Mouse (Mus musculus): ENCODE measurements around the gene Foxj2.

Foxj2 gene

DNA sequence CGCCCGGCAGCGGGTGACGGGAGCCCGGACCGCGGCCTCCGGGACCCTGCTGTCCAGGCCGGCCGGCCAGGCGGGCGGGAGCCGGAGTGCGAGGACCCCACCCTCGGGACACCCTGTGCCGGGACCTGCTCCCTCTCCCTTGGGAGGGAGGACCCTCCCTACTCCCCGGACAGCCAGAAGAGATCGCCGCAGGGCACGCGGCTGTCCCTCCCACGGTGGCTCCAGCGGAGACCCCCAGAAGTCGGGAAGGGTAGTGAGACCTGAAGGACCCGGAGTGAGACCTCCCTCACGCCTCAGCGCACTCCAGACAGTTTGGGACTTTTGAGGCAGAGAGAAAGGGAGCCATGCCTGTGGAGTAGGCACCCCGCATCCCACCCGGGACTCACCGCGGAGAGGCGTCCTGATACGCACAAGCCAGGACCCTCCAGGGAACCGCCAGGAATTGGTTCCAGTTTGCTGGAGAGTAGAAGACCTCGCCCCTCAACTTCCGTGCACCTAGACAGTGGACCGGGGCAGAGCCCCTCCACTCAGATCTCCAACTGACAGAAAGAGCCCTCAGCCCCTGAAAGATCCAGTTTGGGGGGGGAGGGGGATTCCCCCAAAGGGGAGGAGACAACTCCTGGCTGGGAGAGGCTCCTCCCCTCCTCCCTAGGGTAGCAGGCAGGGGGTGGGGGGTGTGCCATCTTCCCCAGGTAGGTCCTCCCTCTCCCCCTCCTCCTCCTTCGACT lies 521 bp downstream of the Foxj2 start:
- DNase-seq = peak; percentile 62

DNA sequence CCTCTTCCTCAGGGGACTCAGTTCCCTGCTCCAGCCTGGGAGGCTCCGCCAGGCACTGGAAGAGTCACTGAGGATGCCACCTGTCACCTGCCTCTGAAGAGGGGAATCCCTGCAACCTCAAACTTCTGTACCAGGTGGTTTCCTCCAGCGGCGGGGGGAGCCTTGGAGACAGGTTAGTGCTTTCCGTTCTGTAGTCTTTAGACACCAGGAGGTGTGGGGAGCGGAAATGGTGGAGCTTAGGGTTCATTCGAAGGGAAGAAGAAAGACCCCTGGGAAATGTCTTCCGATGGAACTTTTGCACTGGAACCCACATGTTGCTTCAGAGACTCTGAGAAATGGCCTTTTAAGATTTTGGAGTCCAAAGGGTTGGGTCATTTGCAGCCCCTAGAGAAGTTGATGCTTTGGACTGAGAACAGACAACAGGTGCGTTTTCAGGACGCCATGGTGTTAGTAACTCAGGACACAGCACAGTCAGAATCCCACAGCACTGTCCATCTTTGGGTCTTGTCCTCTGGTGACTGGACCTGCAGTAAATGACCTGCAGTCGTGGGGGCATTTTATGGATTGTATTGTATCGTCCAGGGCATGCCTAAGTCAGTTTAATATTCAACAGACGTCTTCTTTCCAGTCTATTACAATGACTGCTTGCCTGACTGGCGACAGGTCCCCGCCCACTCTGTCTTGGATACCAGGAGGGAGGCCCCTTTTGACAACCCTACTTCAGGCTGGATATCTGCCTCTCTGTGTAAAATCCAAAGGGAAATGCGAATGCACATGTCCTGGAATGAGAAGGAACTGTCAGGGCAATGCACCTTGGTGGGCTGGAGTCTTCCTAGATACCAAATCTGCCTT lies 1.3 kb downstream of the Foxj2 start:
- DNase-seq = no peak

DNA sequence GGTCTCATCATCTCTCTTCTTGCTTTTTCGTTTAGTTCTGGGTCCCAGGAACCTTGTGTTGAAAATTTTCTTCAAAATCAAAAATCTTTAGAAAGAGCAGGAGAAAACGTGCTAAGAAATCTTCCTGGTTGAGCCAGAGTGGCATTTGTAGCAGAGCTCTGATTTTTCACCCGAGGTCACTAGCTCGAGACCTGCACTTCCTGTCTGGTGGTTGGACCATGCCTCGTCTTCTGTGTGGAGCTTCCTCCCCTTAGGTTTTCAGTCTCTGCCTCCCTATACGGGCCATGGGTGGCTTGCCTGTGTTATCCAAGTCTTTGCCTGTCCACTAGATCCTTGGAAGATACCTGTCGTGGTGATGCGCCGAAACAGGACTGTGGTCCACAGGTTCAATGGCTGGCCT lies 2.1 kb downstream of the Foxj2 start:
- DNase-seq = no peak

DNA sequence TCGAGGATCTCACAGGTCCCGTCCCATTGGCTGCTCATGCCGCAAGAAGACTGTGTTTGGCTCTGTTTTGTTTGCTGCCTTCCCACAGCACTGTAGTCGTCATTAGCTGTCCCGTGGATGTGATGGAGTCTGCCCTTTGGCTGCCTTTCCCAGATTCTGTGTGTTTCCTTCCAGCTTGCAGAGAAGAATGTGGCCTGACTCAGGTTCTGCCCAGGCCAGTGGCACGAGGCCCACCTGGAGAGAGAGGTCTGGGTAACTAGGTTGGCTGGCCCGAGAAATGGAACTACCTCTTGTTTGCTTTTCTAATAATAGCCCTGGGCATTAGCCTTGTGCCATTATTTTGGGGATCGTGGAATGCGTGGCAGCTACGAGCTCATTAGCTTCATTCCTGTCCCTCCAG lies 4.4 kb downstream of the Foxj2 start:
- no peak for DNase-seq

DNA sequence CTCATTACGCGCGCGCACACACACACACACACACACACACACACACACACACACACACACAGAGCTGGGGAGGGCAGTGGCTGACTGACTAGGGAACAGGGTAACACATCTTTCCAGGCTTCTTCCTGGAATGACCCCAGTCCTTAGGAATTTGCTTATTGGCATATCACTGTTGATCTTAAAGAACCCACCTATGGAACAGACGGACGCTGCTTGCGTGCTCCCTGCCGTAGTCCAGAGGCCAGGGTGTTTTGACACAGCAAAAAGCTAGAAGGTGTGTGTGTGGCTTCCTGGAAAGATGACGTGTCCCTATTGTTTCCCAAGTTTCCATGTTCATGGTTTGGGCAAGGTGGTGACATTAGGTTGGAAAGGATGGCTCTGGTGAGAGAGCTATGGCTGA lies 5.5 kb downstream of the Foxj2 start:
- DNase-seq = no peak

DNA sequence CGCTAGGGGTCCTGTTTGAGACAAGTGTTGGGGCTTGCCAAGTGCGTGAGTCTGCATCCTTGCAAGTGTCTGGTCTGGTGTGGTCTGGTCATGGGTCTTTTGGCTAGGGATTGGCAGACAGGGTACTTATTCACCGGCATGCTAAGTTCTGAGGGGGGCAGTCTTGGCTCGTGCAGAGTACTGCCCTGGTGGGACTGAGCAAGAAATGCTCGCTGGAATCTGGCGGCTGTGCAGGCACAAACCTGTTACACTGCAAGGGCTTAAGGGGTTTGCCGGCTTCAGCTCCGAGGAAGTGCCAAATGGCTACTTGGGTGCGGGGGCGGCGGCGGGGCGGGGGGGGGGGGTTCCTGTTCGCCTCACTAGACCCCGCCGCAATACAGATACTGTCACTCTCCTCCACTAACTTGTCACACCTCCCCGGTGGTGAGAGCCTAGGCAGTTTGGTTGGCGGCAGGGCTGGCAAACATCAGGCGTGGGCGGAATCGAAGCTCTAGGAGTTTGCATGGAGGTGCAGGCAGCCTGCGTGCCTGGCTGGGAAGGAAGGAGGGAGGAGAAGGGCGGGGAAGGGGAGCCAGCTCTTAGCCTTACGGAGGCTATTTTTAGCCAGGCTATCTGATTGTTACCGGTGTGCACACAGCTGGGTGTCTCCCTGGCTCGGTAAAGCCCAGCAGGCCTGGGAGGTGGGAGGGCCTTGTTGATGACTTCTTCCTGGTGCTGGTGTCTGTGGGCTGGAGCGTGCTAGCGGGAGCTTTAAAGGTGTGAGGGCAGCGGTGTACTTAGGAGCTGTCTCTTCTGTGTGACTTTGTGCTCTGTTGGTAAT lies 6.4 kb downstream of the Foxj2 start:
- peak; percentile 72 for DNase-seq

DNA sequence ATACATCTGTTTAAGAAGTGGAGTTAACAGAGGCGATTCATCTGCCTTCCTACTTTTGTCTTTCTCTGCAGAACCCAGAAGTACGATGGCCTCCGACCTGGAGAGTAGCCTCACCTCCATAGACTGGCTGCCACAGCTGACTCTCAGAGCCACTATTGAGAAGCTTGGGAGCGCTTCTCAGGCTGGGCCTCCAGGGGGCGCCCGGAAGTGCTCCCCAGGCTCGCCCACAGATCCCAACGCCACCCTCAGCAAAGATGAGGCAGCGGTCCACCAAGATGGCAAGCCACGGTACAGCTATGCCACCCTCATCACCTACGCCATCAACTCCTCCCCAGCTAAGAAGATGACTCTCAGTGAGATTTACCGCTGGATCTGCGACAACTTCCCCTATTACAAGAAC lies 8.4 kb downstream of the Foxj2 start:
- peak; percentile 45 for DNase-seq

DNA sequence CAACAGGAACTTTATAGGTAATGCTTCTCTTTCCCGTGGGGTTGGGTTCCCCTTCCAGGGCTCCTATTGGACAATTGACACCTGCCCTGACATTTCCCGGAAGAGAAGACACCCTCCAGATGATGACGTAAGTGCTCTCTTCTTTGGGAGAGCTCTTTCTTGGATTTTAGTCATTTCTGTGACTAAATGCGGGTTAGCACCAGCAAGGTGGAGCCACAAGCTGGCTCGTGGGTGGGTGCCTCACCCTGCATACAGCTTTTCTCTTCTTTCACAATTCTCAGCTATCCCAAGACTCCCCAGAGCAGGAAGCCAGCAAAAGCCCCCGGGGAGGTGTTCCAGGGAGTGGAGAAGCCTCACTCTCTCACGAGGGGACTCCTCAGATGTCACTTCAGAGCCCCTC lies 13.2 kb downstream of the Foxj2 start:
- no peak for DNase-seq

DNA sequence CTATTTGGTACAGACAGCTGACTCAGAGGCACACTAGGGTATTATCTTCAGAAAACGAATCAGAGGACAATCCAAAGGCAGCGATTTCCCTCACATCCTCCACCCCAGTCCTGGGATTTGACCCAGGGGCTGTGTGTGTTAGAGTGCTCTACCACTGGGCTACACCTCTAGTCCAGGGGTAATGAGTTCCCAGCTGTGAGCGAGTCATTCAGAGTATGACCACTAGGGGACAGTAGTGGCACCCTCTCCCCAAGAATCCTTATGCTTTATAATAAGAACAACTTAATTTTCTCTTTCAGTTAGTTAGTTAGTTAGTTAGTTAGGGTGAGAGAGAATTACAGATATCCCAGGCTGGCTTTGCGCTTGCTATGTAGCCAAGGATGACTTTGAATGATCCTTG lies 14.7 kb downstream of the Foxj2 start:
- peak; percentile 39 for DNase-seq

DNA sequence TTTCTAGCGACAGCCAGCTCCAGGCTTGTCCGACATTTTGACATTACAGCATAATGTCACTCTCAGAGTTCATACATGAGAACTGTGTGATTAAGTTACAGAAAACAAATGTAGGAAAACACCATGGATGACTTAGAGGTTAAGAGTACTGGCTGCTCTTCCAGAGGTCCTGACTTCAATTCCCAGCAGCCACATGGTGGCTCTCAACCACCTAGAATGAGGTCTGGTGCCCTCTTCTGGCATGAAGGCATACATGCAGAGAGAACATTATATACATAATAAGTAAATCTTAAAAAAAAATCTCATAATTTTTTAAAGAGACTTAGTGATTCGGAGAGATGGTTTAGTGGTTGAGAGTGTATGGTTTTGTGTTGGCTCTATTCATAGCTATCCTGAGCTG lies 17.3 kb downstream of the Foxj2 start:
- no peak for DNase-seq

DNA sequence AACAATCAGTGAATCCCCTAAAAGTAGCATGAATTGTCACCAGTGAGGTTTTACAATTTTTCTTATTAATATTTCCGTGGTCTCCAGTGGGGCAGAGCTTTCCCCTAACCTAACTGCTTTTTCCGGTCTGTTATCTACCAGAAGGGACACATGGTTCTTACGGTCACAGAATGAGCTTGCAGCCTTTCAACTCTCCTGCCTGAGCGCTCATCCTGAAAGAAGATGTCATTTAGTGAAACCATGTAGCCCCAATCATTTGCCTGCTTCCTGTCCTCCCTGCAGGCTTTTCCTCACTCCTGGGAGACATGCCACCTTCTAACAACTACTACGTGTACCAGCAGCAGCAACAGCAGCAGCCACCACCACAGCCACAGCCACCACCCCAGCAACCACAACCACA lies 17.8 kb downstream of the Foxj2 start:
- no peak for DNase-seq

DNA sequence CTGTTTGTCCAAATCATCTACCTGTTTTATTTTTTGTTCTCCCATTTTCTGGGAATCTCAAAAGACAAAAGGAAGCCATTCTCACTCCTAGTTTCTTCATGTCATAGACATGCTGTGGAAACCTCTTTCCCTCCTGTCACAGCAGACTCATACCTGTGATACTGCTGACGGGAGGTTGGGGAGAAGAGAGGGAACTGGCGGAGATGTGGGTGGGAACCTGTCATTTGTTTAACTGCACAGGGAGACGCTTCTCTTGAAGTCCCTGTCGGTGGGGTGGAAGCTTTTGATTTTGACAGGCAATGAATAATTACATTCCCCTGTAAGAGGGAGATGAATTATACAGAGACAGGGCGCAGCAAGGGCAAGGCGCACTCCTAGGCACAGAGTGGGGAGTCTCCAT lies 24.0 kb downstream of the Foxj2 start:
- DNase-seq = no peak

DNA sequence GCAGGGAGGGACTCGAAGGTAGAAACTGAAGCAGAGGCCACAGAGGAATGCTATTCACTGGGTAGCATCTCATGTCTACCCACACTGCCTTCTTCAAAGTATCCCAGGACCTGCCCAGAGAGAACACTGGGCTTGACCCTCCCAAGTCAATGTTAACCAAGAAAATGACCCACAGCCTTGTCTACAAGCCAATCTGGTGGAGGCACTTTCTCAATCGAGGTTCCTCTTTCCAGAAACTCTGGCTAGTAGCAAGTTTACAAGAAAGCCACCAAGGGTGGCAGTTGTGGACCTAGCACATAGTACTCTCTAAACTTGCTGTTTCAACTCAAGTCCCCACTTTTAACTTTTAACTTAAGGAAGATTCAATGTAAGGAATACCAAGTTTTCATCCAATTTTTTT lies 33.0 kb downstream of the Foxj2 start:
- DNase-seq = no peak

DNA sequence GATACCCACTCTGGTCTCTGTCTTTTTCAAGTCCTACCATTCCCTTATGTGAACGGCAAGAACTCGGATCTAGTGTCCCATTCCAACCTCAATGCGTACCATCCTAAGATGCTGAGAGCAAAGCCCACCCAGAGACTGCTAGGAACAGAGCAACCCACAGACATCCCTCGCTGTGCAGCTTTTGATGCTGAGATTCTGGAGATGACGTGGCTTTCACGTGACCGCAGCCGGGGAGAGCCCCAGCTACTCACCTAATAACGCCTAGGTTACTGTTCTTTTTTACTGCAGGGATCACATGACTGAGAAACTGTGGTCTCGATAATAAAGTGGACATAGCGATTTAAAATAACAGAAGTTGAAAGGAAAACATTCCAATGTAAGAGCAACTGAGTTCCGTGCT lies 34.8 kb downstream of the Foxj2 start:
- DNase-seq = no peak

DNA sequence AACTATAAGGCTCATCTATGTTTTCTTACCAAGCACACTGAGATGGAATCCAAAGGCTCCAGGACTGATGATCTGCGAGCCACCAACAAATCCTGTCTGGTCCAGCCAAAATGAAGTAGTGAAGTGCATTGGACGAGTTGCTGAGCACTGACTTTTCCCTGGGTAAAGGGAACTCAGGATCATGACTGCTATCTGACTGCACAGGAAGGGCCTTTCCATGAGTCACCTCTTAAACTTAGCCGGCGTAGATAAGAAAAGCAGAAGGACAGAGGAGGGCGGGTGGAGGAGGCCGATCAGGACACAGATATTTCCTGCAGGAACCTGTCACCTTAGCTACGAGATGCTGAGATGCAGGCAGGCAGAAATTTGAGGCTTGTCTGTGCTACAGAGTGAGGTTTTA lies 36.2 kb downstream of the Foxj2 start, which contains the start of gene C3ar1:
C3ar1 (minus strand) TSS at position 207 of the 400 bp plus-strand sequence.
- DNase-seq = no peak

DNA sequence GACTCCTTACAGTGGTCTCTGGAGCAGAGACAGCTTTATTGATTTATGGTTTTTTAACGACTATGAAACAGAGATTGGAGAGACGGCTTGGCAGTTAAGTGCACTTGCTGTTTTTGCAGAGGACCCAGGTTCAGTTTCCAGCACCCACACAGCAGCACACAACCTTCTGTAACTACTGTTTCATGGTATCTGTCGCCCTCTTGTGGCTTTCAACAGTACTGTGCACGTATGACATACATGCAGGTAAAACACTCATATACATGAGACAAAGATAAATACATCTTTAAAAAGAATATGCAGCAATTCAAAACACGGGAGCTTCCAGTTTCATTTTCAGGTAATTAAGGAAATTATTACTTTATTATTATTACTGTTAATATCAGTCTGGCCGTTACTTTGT lies 42.7 kb downstream of the Foxj2 start:
- no peak for DNase-seq

DNA sequence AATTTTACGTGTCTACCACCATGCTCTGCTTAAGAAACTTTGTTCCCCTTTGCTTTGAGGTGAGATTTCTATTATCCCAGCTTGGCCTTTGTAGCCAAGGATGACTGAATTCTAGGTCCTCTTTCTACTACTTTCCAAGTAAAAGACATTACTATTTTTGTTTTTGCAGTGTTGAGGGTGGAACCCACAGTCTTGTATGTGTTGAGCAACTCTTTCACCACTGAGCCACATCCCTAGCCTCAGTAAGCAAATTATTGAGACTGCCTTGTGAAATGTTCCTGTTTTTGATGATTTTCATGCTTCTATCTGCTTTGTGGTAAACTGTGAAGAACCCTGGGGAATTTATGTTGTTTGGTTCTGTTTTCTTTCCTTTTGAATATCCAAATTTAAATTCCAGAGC lies 43.2 kb downstream of the Foxj2 start:
- no peak for DNase-seq

DNA sequence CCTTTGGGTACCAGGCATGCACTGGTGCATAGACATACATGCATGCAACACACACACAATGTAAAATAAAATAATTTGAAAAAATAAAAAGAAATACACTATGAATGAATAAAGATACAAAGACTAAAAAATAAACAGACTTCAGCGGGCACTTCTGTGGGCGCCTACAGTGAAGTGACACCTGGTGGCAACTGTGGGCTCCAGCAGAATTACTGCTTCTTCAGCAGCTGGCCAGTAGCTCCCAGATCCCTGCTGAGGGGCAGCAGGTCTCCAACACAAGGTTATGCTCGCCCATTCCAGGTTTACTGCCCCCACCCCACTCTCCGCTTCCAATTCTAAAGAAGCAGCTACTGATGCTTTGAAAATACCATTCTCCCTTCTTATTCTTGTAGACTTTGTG lies 48.2 kb downstream of the Foxj2 start:
- no peak for DNase-seq

DNA sequence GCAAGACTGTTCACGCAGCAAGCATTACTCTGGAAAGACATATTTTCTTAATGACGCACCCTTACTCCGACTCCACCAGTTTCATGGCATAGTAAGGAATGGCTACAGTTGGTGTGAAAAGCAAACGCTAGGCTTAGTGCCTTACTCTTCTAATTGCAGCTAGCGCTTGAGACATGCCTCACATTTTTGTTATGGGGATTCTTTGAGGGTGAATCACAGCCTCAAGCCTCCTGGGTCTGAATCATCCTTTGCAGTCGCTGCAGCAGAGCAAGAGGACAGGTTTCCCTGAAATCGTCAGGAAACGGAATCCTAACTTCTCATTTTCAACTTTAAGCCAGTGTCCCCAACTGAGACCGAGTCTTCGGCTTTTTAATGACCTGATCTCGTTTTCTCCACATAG lies 50.1 kb downstream of the Foxj2 start:
- DNase-seq = no peak

DNA sequence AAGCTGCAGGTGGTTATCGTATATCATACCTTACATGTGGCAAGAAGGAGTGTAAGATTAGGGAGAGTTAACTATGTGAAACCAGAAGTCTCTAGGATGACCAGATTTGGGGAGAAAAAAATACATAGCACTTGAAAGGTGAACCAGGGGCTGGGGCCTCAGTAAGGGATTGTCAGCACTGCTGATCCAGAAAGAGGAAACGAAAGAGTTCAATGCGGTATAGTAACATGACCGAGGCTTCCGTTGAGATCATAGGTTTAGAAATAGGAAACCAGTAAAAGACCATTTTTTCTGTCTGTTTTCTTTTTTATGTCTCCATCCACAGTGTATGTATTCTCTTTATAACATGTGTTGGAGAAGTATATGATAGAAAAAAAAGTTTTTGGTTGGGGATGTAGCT lies 53.1 kb downstream of the Foxj2 start:
- no peak for DNase-seq

DNA sequence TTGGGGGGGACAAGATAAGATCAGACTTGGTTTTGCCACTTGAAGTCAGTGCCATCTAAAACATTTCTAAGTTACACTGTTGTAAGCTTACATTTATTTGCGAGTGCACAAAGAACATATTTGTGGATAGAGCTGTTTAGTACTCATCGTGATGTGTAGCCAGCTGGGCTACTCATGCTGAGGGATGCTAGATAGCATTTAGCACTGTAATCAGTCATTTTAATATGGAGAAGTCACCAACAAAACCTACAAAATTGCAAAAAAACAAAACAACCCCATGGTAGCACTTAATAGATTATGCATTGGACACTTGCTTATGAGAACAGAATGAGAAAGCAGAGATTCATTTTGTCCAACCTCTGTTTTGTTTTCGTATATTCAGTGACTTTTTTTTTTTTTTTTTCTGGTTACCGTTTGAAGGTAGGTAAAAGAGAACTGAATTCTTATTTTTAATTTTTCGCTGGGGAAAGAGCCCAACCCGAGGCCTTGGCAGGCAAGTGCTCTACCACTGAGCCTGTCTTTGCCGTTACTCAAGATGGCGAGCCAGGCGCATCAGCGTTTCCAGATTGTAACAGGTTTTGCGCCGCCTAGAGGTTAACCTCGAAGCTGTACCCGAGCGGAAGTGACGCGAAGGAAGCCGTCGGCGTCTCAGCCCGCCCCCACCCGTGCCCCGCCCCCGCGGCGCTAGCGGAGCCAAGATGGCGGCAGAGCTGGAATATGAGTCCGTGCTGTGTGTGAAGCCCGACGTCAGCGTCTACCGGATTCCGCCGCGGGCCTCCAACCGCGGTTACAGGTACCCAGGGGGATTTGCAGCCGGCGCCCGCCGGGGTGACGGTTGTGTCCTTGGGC lies 54.4 kb downstream of the Foxj2 start, which contains the start of gene Necap1:
Necap1 (plus strand) TSS at position 604 of the 849 bp plus-strand sequence.
- peak; percentile 97 for DNase-seq

DNA sequence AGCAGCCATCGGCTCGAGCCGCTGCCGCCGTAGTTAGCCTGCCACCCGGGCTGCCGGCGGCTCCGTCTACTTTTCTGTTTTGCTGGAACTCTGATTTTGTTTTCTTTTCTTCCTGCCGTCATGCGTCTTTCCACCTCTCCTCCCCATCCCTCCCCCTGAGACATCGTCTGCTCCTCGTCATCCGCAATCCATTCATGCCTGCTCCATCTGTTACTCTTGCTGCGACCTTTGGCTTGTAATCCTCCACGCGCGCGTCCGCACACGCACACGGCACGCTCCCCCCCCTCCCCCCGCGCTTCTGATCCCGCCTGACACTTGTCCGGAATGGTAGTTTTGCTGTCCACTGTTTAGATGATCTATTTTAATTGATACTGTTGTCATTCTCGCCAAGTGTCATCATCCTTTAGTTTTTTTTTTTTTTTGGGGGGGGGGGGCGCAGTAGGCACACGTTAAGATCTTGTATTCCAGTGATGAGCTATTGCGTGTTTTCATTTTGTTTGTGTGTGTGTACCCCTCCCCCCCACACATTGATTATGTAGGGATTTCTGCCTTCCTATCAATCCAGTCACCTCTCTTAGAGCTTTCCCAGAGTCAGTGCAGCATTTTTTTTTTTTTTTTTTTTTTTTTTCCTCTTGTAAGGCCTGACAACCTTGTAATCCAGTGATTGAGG lies 55.1 kb downstream of the Foxj2 start:
- peak; percentile 80 for DNase-seq

Data from retina, postnatal 1 day (tissue).